Mouse (Mus musculus): ENCODE measurements around the gene Olfr1355.
"Not testable (repeated sequence)": the region's sequence is repeated elsewhere in the genome, so short reads cannot be mapped to it uniquely, and the experiment has no call there.

Olfr1355 gene

DNA sequence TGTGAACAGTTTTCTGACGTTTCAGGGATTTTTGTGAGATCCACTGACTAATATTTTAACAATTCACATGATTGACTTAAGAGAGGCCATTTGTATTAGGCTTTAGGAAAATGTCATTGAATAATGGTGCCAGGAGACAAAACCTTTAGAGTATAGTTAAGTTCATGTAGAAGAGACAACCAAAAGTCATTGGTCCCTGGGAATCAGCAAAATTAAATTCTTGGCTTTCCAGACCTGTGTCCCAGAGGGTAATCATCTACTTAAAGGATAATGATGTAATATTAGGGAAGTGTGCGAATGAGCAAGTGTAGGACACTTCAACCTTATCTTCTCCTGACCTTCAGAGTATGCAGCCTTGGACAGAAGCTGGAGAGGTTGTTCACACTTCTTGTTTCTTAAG, at the start of gene Olfr1355:
TSS of gene Olfr1355 (plus strand) at position 301 of the 400 bp plus-strand sequence.
- DNase-seq = no peak

GRCm38 (mm10) chr10:78840456-78840855, 34.9 kb upstream of the Olfr1355 start:
- peak; percentile 84 for DNase-seq

GRCm38 (mm10) chr10:78852066-78852465, 23.3 kb upstream of the Olfr1355 start, which contains the start of gene Olfr1356:
Olfr1356 (minus strand) TSS chr10:78852166.
- no peak for DNase-seq

- DNase-seq = not testable (repeated sequence)
Measured at GRCm38 (mm10) chr10:78912871-78913270, 37.5 kb downstream of the Olfr1355 start, which contains the start of gene Olfr1354. Olfr1354 (plus strand) TSS chr10:78913171.
